Mouse (Mus musculus): Measurements from ENCODE around the gene Cacng1. TPM values are rescaled to one million over a fixed set of nuclear protein-coding genes. Genes with fewer than 3 reads are reported as not detected.

The Cacng1 gene
- polyA plus RNA-seq, 1 experiment from 2014 or later = 0.61 TPM

DNA sequence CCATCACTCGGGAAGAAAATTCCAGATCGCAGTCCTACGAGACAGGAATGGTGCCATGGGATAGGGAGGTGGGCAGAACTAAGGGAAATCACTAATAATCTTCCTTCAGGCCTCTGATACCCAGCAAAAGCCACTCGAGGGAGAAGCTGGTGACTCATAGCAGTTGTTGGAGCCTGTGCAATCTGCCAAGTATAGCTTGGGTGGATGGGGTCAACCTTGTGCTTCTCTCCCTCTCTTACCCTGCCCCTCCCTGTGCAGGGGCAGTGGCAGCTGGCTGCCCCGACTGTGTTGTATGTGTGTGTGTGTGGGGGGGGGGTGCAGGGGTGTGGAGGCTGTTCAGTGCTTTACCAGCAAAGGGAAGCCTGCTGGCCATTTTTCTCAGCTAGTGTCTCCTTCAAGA lies 15.2 kb upstream of the Cacng1 start:
- ATAC-seq (ENCODE audit: low read depth) = no peak
- Histone ChIP-seq H3K36me3 (peaks cover 54% of the 10 kb centered on the region), H3K9me3 (no peaks in the 10 kb centered on the region), H3K27ac (replicated peaks) (no peak overlapping the region), H3K4me1 (replicated peaks) (0 out of 2 replicates have a peak, but pooled peaks cover 7% of the 10 kb centered on the region), H3K4me2 (no peak overlapping the region), H3K4me3 (no peak overlapping the region), H3K27me3 (no peaks in the 10 kb centered on the region), H3K9ac (no peak overlapping the region)
- 83% methylated on average over 5 of the region's 5 CpGs for WGBS

DNA sequence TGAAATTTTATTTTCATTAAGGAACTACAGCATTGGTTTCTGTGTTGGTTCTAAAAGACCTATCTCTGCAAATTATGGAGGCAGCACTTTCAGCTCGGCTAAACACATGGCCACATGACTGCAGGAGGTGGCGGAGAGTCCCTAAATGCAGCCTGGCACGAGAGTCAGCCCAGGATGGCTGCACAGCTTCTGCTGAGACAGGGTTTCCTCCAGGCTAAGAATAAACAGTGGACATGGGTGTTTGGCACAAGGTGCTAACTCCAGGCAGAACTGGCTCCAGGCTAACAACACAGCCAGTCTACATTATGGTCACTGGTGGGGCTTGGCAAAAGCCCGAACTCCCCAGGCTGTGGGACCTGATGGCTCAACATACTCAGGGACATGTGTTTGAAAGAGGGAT lies 14.6 kb upstream of the Cacng1 start:
- Histone ChIP-seq H3K4me2 (no peak overlapping the region), H3K4me3 (no peak overlapping the region), H3K9me3 (no peaks in the 10 kb centered on the region), H3K36me3 (peaks cover 49% of the 10 kb centered on the region), H3K27me3 (no peaks in the 10 kb centered on the region), H3K4me1 (replicated peaks) (0 out of 2 replicates have a peak, but pooled peaks cover 7% of the 10 kb centered on the region), H3K27ac (replicated peaks) (no peak overlapping the region), H3K9ac (no peak overlapping the region)
- no peak for ATAC-seq (ENCODE audit: low read depth)
- WGBS = 86% methylated on average over 4 of the region's 4 CpGs

DNA sequence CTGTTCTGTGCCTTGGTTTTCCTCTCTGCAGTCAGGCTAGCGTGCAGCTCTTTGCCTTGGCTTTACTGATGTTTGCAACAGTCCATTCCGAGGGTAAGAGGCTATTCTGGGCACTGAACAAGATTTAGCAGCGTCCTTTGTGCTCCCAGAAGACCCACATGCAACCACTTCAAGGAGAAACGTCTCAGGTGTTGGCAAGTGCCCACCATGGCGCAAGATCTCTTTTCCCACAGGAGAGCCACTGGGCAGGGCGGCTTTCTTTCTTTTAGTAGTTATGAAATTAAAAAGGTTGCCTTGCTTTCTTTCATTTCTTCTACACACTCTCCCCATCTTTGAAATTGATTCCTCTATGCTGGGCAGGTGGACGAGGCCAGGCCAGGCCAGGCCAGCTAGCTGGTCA lies 12.8 kb upstream of the Cacng1 start:
- 83% methylated on average over 7 of the region's 7 CpGs for WGBS
- peaks cover 31% of the 10 kb centered on the region for H3K36me3 ChIP-seq
- H3K27me3 ChIP-seq = no peaks in the 10 kb centered on the region
- ATAC-seq (ENCODE audit: low read depth) = no peak
- H3K27ac ChIP-seq (replicated peaks) = no peak overlapping the region
- no peaks in the 10 kb centered on the region for H3K9me3 ChIP-seq
- no peak overlapping the region for H3K4me3 ChIP-seq
- 0 out of 2 replicates have a peak, but pooled peaks cover 7% of the 10 kb centered on the region for H3K4me1 ChIP-seq (replicated peaks)
- H3K9ac ChIP-seq = no peak overlapping the region
- H3K4me2 ChIP-seq = no peak overlapping the region

- ATAC-seq (ENCODE audit: low read depth) = no peak; the same call in 1 of the 2 replicates
- WGBS = 82% methylated on average over 13 of the region's 13 CpGs
- Histone ChIP-seq H3K9ac (no peak overlapping the region), H3K27ac (replicated peaks) (no peak overlapping the region), H3K4me2 (no peak overlapping the region), H3K4me1 (replicated peaks) (0 out of 2 replicates have a peak, but pooled peaks cover 7% of the 10 kb centered on the region), H3K4me3 (no peak overlapping the region), H3K27me3 (no peaks in the 10 kb centered on the region), H3K36me3 (peaks cover 24% of the 10 kb centered on the region), H3K9me3 (no peaks in the 10 kb centered on the region)
Measured at GRCm38 (mm10) chr11:107728073-107728863, 11.9 kb upstream of the Cacng1 start.

DNA sequence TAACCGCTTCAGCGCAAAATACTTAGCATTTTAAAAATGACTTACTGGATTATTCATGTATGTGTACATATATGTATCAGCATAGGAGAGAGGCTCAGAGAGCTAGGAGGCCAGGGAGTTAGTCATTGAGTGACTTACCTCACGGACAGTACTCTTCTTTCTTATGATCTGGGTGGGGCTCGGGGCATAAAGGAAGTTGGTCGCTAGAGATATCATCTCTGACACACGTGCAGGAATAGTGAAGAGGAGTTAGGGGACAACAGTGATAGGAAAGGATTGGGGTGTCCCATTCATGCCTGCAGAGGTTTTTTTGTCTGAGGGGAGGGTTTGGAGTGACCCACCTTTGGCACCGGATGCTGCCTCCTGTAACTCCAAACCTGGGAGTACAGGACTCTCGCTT lies 8.3 kb upstream of the Cacng1 start:
- H3K4me1 ChIP-seq (replicated peaks) = 0 out of 2 replicates have a peak, but pooled peaks cover 7% of the 10 kb centered on the region
- H3K4me3 ChIP-seq = no peak overlapping the region
- H3K27me3 ChIP-seq = no peaks in the 10 kb centered on the region
- H3K27ac ChIP-seq (replicated peaks) = no peak overlapping the region
- H3K9me3 ChIP-seq = no peaks in the 10 kb centered on the region
- 89% methylated on average over 8 of the region's 8 CpGs for WGBS
- H3K9ac ChIP-seq = no peak overlapping the region
- 0 out of 2 replicates have a peak, but pooled peaks cover 3% of the 10 kb centered on the region for H3K36me3 ChIP-seq
- H3K4me2 ChIP-seq = no peak overlapping the region
- ATAC-seq (ENCODE audit: low read depth) = no peak

DNA sequence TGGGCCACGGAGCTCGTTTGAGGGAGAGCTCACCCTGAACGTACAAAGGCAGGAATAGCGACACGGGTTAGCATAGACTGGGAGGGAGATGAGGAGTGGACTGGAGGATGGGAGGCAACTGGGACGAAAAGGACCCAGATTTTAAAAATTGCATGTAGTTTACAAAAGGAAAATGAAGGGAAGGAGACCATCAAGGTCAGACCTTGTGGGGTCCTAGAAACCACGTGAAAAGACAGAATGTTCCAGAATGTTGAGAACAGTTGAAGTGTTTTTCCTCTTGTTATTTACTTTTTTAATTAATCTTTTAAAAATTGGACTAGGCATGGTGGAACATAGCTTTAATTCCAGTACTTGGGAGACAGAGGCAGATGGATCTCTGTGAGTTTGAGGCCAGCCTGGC lies 4.7 kb upstream of the Cacng1 start:
- Histone ChIP-seq H3K36me3 (0 out of 2 replicates have a peak, but pooled peaks cover 3% of the 10 kb centered on the region), H3K9ac (no peak overlapping the region), H3K9me3 (no peaks in the 10 kb centered on the region), H3K4me3 (no peak overlapping the region), H3K27ac (replicated peaks) (no peak overlapping the region), H3K27me3 (no peaks in the 10 kb centered on the region), H3K4me2 (no peak overlapping the region), H3K4me1 (replicated peaks) (no peaks in the 10 kb centered on the region)
- ATAC-seq (ENCODE audit: low read depth) = no peak
- 86% methylated on average over 7 of the region's 7 CpGs for whole genome bisulfite sequencing

- Histone ChIP-seq H3K4me3 (no peak overlapping the region), H3K9me3 (no peaks in the 10 kb centered on the region), H3K36me3 (0 out of 2 replicates have a peak, but pooled peaks cover 3% of the 10 kb centered on the region), H3K9ac (no peak overlapping the region), H3K4me1 (replicated peaks) (no peaks in the 10 kb centered on the region), H3K27me3 (no peaks in the 10 kb centered on the region), H3K4me2 (no peak overlapping the region), H3K27ac (replicated peaks) (no peak overlapping the region)
- 90% methylated on average over 9 of the region's 9 CpGs for WGBS
- no peak for ATAC-seq (ENCODE audit: low read depth)
Measured at GRCm38 (mm10) chr11:107720264-107721021, 4.1 kb upstream of the Cacng1 start.

DNA sequence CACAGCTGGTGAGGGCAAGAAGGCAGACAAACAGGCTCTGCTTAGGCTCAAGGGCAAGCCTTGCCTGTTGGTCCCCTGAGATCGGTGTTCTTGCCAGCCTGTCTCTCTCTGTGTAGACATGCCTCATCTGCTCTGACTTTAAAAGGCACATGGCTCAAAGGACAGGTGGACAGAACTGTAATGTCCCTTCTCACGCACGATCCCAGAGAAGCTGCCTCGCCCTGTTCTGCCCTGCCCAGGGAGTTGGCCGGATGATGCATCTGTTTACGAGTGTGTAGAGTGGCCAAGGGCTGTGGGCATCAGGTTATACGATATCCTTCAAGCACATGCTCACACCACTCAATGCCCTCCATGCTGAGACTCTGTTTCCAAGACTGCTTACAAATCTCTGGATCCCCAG lies 2.0 kb downstream of the Cacng1 start:
- no peak overlapping the region for H3K4me2 ChIP-seq
- no peaks in the 10 kb centered on the region for H3K9me3 ChIP-seq
- H3K27me3 ChIP-seq = no peaks in the 10 kb centered on the region
- H3K27ac ChIP-seq (replicated peaks) = no peak overlapping the region
- WGBS = 74% methylated on average over 7 of the region's 7 CpGs
- H3K36me3 ChIP-seq = no peaks in the 10 kb centered on the region
- H3K4me1 ChIP-seq (replicated peaks) = 0 out of 2 replicates have a peak, but pooled peaks cover 3% of the 10 kb centered on the region
- no peak overlapping the region for H3K9ac ChIP-seq
- H3K4me3 ChIP-seq = no peak overlapping the region
- no peak for ATAC-seq (ENCODE audit: low read depth)

GRCm38 (mm10) chr11:107710379-107710778 lies 5.9 kb downstream of the Cacng1 start:
- no peaks in the 10 kb centered on the region for H3K9me3 ChIP-seq
- peaks cover 18% of the 10 kb centered on the region for H3K4me1 ChIP-seq (replicated peaks)
- no peaks in the 10 kb centered on the region for H3K36me3 ChIP-seq
- H3K4me3 ChIP-seq = no peak overlapping the region
- no peaks in the 10 kb centered on the region for H3K27me3 ChIP-seq
- H3K27ac ChIP-seq (replicated peaks) = no peak overlapping the region
- no peak overlapping the region for H3K9ac ChIP-seq
- WGBS = 92% methylated on average over 3 of the region's 3 CpGs
- no peak overlapping the region for H3K4me2 ChIP-seq
- ATAC-seq (ENCODE audit: low read depth) = no peak

DNA sequence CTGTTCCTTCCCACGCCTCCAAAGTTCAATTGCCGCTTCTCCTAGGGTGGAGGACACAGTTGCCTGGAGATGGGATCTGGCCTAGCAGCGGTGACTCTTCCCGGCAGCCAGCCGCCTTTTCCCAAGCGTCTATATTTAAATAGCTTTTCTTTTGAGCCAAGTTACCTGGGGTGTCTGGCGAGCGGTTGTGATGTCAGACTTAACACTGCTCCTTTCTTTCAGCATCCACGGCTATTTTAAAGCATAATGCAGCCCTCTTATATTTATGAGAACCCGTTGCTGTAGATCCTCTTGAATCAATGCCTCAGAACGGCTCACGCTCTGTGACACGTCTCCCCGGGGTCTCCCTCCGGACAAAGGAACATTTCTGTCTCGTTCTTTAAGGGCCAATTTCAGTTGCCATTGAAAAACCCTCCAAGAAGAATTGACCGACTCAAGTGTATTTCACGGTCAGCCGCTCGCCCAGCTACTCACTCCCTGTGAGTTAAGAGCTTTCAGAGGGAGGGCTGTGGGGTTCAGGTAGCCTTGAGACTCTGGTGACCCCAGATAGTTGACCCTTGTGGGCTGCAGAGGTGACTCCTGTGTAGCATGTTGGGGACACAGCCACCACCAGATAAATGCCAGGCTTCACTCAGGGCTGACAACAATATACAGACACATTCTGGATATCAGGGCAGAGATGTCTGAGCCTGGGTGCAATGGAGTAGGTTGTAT lies 8.3 kb downstream of the Cacng1 start:
- peak; percentile 47 for ATAC-seq (ENCODE audit: low read depth)
- H3K9ac ChIP-seq = no peak overlapping the region
- H3K27ac ChIP-seq (replicated peaks) = 0 out of 2 replicates have a peak overlapping the region, but pooled peaks have one; percentile 2
- no peaks in the 10 kb centered on the region for H3K36me3 ChIP-seq
- H3K4me2 ChIP-seq = no peak overlapping the region
- H3K4me1 ChIP-seq (replicated peaks) = peaks cover 29% of the 10 kb centered on the region
- no peaks in the 10 kb centered on the region for H3K27me3 ChIP-seq
- H3K9me3 ChIP-seq = no peaks in the 10 kb centered on the region
- WGBS = 17% methylated on average over 20 of the region's 20 CpGs
- H3K4me3 ChIP-seq = no peak overlapping the region

GRCm38 (mm10) chr11:107705476-107706074 lies 10.7 kb downstream of the Cacng1 start:
- no peaks in the 10 kb centered on the region for H3K27me3 ChIP-seq
- H3K9me3 ChIP-seq = no peaks in the 10 kb centered on the region
- 67% methylated on average over 11 of the region's 11 CpGs for WGBS
- ATAC-seq (ENCODE audit: low read depth) = no peak
- H3K9ac ChIP-seq = no peak overlapping the region
- no peak overlapping the region for H3K4me2 ChIP-seq
- peaks cover 30% of the 10 kb centered on the region for H3K4me1 ChIP-seq (replicated peaks)
- no peak overlapping the region for H3K4me3 ChIP-seq
- H3K36me3 ChIP-seq = no peaks in the 10 kb centered on the region
- no peak overlapping the region for H3K27ac ChIP-seq (replicated peaks)
